Mouse (Mus musculus) midbrain, embryonic 14.5 days (tissue): ENCODE measurements around the gene Ccdc85b. TPM values are rescaled to one million over a fixed set of nuclear protein-coding genes. Genes with fewer than 3 reads are reported as not detected.
"Not testable (repeated sequence)": the region's sequence is repeated elsewhere in the genome, so short reads cannot be mapped to it uniquely, and the experiment has no call there.

Experiments used
- ATAC-seq: fragments of 200-750 bp; cut with Nextera tagmentation; 2 replicates; pipeline ENCODE4 v1.8.0; 2017; ENCODE audit warnings: moderate number of reproducible peaks, moderate library complexity; ENCODE audit not compliant: low FRiP score, low TSS enrichment
- DNase-seq: peaks from one replicate; pipeline ENCODE4 v3.0.0-alpha.2; 2015
- H3K27ac ChIP-seq: fragments of 300-500 bp; sonication (generic); replicated peaks from 2 replicates; pipeline ENCODE4 v1.5.1; 2014; ENCODE audit warnings: mild to moderate bottlenecking, low read depth, low read length, moderate library complexity
- H3K27me3 ChIP-seq: fragments of 300-500 bp; sonication (generic); 2 replicates; pipeline ENCODE4 v1.6.1; 2014; ENCODE audit warnings: low read length, control low read depth, mixed read lengths; ENCODE audit not compliant: control insufficient read depth, insufficient read depth
- H3K36me3 ChIP-seq: fragments of 300-500 bp; sonication (generic); 2 replicates; pipeline ENCODE4 v1.6.1; 2014; ENCODE audit warnings: low read length, control low read depth; ENCODE audit not compliant: control insufficient read depth, insufficient read depth
- H3K4me1 ChIP-seq: fragments of 300-500 bp; sonication (generic); 2 replicates; pipeline ENCODE4 v1.6.1; 2014; ENCODE audit warnings: mild to moderate bottlenecking, antibody characterized with exemption, low read length, control low read depth; ENCODE audit not compliant: control insufficient read depth, insufficient read depth
- H3K4me2 ChIP-seq: fragments of 300-500 bp; sonication (generic); 2 replicates; pipeline ENCODE4 v1.6.1; 2014; ENCODE audit warnings: mild to moderate bottlenecking, low read length, moderate library complexity
- H3K4me3 ChIP-seq: fragments of 300-500 bp; sonication (generic); replicated peaks from 2 replicates; pipeline ENCODE4 v1.5.1; 2014; ENCODE audit warnings: low read depth, low read length
- H3K9ac ChIP-seq: fragments of 300-500 bp; sonication (generic); replicated peaks from 2 replicates; pipeline ENCODE4 v1.6.1; 2014; ENCODE audit warnings: mild to moderate bottlenecking, low read length, moderate library complexity
- H3K9me3 ChIP-seq: fragments of 300-500 bp; sonication (generic); 2 replicates; pipeline ENCODE4 v1.6.1; 2016; ENCODE audit warnings: low read length, control low read depth, mixed read lengths; ENCODE audit not compliant: control insufficient read depth
- WGBS: fragments of 180-500 bp; shearing (Covaris S2); extraction: QIAGEN DNeasy Blood & Tissue Kit; methylation state at CpG from one replicate; pipeline ENCODE4 v1.1.7; 2014; 5-methylcytosine and 5-hydroxymethylcytosine counted together
- polyA plus RNA-seq: library from polyadenylated mRNA; unstranded; fragments of >200 nt; fragmentation: Nextera tagmentation; extraction: Ambion mirVana; gene quantifications from 2 replicates; pipeline ENCODE4 v1.2.1, GENCODE M21; 2014

Gene Ccdc85b
- polyA plus RNA-seq = 7.6 and 9.1 TPM in 2 replicates

DNA sequence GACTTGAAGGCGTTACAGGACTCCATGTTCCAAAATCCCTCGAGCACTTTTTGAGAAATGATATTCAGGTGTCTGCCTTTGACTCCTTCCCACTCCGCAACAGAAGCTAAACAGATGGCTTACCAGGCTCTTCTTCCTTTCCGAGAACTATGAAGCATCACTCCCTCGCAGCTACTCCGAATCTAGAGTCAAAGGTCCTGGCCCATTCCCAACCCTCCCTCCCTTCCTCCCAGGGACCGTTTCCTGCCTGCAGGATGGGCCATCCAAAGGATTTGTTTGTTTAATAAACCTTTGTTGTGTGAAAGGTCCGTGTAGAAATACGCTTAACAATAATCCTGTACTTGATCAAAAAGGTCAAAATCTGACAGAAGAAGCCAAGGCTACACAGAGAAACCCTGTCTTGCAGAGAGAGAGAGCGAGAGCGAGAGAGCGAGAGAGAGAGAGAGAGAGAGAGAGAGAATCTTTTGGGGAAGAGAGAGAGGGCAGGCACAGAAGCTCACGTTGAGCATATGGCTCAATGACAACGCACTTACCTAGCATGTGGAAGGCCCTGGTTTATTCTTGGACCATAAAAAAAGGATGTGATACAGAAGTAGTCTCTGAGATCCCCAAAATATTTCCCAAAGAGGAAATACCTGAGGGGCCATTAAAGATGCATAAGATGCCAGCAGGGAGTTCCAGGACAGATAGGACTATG, at the start of gene Ccdc85b:
Gene Ccdc85b (minus strand): TSS at position 149 of the 697 bp plus-strand sequence.
- peak within 1 kb of the TSS; percentile 98 for H3K4me2 ChIP-seq
- H3K4me3 ChIP-seq = peak within 1 kb of the TSS; percentile 85
- peaks cover 39% of the 10 kb centered on the region for H3K4me1 ChIP-seq
- H3K27ac ChIP-seq = peak within 1 kb of the TSS; percentile 96
- ATAC-seq (no peak), DNase-seq (no peak)
- WGBS = 17% methylated on average over 14 of the region's 14 CpGs
- H3K36me3 ChIP-seq = peaks cover 10% of the 10 kb centered on the region
- H3K27me3 ChIP-seq = no peaks in the 10 kb centered on the region
- peak within 1 kb of the TSS; percentile 91 for H3K9ac ChIP-seq
- H3K9me3 ChIP-seq = no peaks in the 10 kb centered on the region

DNA sequence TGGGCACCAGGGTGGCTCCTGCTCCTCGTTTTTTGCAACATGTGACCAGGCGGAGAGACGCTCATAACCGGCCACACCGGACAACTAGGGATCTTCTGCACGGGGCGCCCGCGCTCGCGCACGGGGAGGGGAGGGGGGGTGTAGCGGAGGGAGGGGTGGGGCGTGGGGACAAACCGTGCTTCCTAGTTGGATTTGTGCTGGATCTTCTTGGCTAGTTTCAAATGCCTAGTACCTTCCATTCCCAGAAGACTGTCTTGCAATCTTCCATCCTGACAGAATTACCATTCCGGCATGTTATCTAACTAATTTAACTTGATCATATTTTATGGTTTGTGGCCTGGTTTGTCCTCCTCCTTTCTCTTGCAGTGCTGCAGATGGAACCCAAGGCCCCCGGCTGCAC, 46.0 kb upstream of the Ccdc85b start, which contains the start of gene 1700020D05Rik:
Gene 1700020D05Rik (minus strand): TSS at position 101 of the 400 bp plus-strand sequence.
- Histone ChIP-seq H3K27ac (no peak within 1 kb of the TSS), H3K4me2 (no peak within 1 kb of the TSS), H3K9me3 (no peaks in the 10 kb centered on the region), H3K9ac (no peak within 1 kb of the TSS), H3K36me3 (peaks cover 17% of the 10 kb centered on the region; the same call in 1 of the 2 replicates), H3K4me1 (no peaks in the 10 kb centered on the region), H3K27me3 (no peaks in the 10 kb centered on the region), H3K4me3 (no peak within 1 kb of the TSS)
- no peak for ATAC-seq
- 61% methylated on average over 17 of the region's 17 CpGs for WGBS
- no peak for DNase-seq

DNA sequence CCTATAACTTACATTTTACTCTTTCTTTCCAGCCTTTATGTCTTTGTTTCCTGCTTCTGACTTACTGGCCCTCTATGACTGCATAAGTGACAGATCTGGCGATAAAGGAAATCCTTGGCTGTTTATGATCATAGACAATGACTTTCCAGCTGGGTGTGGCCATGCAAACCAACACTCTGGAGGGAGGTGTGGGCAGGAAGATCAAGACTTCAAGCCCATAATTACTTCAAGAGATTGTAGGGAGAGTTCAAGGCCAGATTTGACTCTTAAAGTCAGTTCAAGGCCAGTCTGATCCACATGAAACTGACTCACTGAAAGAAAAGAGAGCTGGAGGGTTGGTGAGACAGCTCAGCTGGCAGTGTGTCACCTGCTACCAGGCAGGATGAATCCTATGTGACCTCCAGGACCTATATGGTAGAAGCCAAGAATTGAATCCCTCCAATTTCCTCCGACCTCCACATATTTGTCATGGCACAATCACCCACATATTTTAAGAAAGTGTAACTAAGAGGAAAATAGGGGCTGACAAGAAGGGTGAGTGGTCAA, 42.7 kb upstream of the Ccdc85b start:
- H3K27ac ChIP-seq = no peak overlapping the region
- no peaks in the 10 kb centered on the region for H3K9me3 ChIP-seq
- no peaks in the 10 kb centered on the region for H3K27me3 ChIP-seq
- H3K36me3 ChIP-seq = peaks cover 48% of the 10 kb centered on the region
- WGBS = 96% methylated on average over 2 of the region's 2 CpGs
- H3K4me2 ChIP-seq = no peak overlapping the region
- no peaks in the 10 kb centered on the region for H3K4me1 ChIP-seq
- H3K4me3 ChIP-seq = no peak overlapping the region
- no peak overlapping the region for H3K9ac ChIP-seq
- DNase-seq = no peak
- ATAC-seq = no peak

DNA sequence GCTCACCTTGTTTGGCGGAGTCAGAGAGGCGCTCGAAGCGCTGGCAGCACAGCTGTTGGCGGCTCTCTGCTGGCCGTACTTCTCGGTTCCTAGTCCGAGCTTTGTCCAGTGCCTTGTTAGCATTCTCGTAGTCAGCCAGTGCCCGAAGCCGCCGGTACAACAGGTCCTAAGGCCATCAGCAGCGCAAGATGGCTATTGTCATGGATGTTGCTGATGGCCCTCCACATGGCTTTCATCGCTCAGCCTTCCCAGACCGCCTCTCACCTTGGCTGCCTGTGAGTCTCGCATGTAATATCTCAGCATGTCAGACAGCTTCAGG, 38.3 kb upstream of the Ccdc85b start:
- 87% methylated on average over 16 of the region's 16 CpGs for WGBS
- peaks cover 65% of the 10 kb centered on the region for H3K36me3 ChIP-seq

DNA sequence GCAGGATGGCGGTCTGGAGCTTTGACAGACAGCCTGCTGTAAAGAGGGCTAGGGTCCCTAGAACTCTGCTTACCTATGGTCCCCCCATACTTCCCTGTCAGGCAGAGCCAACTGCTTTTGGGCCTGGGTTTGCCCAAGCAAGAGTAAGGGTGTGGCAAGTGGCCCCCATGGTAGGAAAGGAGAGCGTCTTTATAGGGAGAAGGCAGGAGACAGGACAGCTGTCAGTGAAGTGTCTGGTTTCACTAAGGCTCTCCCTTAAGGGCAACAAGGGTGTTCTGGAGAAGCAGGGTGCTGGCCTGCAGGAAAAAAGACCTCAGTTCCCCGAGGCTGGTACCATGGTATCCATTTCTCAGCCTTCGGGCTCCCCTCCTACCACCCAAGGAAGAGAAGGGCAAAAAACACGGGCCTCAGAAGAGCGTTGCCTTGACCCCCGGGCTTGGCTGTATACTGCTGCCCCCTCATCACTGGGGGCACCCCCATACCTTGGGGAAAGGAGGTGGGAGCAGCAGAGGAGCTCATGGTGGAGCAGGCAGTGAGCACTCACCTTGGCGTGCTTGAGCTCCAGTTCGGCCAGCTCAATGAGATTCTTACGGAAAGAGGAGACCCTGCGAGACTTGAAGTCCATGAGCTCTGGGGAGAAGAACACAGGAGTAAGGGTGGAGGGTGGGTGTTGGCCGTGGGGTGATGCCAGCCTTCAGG, 37.8 kb upstream of the Ccdc85b start:
- Histone ChIP-seq H3K27ac (no peak overlapping the region), H3K36me3 (peaks cover 65% of the 10 kb centered on the region), H3K4me1 (peaks cover 8% of the 10 kb centered on the region), H3K27me3 (no peaks in the 10 kb centered on the region), H3K4me3 (no peak overlapping the region), H3K9ac (no peak overlapping the region), H3K9me3 (no peaks in the 10 kb centered on the region), H3K4me2 (no peak overlapping the region)
- ATAC-seq = no peak
- no peak for DNase-seq
- WGBS = 89% methylated on average over 12 of the region's 12 CpGs

More for the DNA sequence above, 38.3 kb upstream of the Ccdc85b start:
- H3K27ac ChIP-seq = no peak overlapping the region
- H3K4me1 ChIP-seq = peaks cover 8% of the 10 kb centered on the region
- no peak overlapping the region for H3K4me2 ChIP-seq
- H3K4me3 ChIP-seq = no peak overlapping the region
- DNase-seq (no peak), ATAC-seq (no peak)
- no peaks in the 10 kb centered on the region for H3K27me3 ChIP-seq
- no peaks in the 10 kb centered on the region for H3K9me3 ChIP-seq
- no peak overlapping the region for H3K9ac ChIP-seq

DNA sequence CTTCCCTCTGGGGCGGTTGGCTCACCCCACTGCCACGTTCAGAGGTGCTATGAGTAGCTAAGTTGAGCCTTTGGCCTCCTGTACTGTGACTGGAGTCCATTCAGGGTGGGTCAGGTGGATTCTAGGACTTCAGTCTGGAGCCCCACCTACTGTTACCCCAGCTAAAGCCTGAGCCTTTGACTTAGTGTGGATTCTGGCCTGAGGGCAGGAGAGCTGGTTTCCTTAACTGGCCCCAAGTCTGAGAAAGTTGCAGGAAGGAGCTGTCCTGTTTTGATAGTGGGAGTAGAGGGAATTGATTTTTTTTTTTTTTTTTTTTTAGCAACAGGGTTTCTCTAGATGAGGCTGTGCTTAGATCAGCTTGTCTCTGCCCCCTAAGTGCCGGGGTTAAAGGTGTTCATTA, 36.6 kb upstream of the Ccdc85b start:
- H3K9ac ChIP-seq = no peak overlapping the region
- no peak overlapping the region for H3K4me2 ChIP-seq
- no peak overlapping the region for H3K4me3 ChIP-seq
- no peak for DNase-seq
- peaks cover 62% of the 10 kb centered on the region for H3K36me3 ChIP-seq
- 87% methylated on average over 3 of the region's 3 CpGs for WGBS
- no peaks in the 10 kb centered on the region for H3K27me3 ChIP-seq
- no peak for ATAC-seq
- peaks cover 9% of the 10 kb centered on the region for H3K4me1 ChIP-seq
- no peaks in the 10 kb centered on the region for H3K9me3 ChIP-seq
- no peak overlapping the region for H3K27ac ChIP-seq

DNA sequence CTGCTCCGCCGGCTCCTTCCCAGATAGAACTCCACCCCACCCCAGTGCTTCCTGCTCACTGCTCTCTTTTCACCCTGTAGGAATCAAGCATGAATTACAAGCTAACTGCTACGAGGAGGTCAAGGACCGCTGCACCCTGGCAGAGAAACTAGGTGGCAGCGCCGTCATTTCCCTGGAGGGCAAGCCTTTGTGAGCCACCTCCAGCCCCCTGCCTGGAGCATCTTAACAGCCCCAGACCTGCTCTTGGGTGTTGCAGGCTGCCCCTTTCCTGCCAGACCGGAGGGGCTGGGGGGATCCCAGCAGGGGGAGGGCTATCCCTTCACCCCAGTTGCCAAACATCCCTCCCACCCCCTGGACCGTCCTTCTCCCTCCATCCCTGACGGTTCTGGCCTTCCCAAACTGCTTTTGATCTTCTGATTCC, 35.6 kb upstream of the Ccdc85b start:
- ATAC-seq, H3K9me3 ChIP-seq, H3K27me3 ChIP-seq, H3K4me3 ChIP-seq, H3K9ac ChIP-seq, H3K27ac ChIP-seq, DNase-seq: not testable (repeated sequence)
- WGBS = 59% methylated on average over 9 of the region's 9 CpGs
- H3K4me1 ChIP-seq = peaks cover 16% of the 10 kb centered on the region
- peaks cover 59% of the 10 kb centered on the region for H3K36me3 ChIP-seq
- 0 out of 2 replicates have a peak overlapping the region, but pooled peaks have one; percentile 9 for H3K4me2 ChIP-seq

DNA sequence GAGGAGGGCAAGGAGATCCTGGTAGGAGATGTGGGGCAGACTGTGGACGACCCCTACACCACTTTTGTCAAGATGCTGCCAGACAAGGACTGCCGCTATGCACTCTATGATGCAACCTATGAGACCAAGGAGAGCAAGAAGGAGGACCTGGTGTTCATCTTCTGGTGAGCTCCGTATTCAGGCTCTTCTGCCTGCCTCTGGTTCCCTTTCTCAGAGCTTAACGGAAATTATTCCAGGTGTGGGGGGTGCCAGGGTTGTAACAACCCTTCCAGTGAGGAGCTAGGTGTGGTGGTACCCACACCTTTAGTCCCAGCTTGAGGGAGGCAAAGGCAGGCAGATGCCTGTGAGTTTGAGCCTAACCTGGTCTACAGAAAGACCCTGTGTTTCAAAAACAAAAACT, 34.9 kb upstream of the Ccdc85b start:
- no peak overlapping the region for H3K9ac ChIP-seq
- no peak for DNase-seq
- H3K9me3 ChIP-seq = no peaks in the 10 kb centered on the region
- no peaks in the 10 kb centered on the region for H3K27me3 ChIP-seq
- H3K4me2 ChIP-seq = no peak overlapping the region
- H3K27ac ChIP-seq = no peak overlapping the region
- no peak for ATAC-seq
- no peak overlapping the region for H3K4me3 ChIP-seq
- peaks cover 16% of the 10 kb centered on the region for H3K4me1 ChIP-seq
- WGBS = 91% methylated on average over 4 of the region's 4 CpGs
- peaks cover 52% of the 10 kb centered on the region for H3K36me3 ChIP-seq
